Mouse (Mus musculus): ENCODE data around the gene Ldha. TPM values are rescaled to one million over a fixed set of nuclear protein-coding genes. Genes with fewer than 3 reads are reported as not detected.
"Not testable (repeated sequence)": the region's sequence is repeated elsewhere in the genome, so short reads cannot be mapped to it uniquely, and the experiment has no call there.

Gene Ldha
- polyA plus RNA-seq, 1 experiment from 2014 or later = 1,291 TPM

GRCm38 (mm10) chr7:46853365-46853764 is 12.1 kb downstream of the Ldha start:
- Histone ChIP-seq H3K4me1 (replicated peaks) (no peaks in the 10 kb centered on the region), H3K9me3 (replicated peaks) (no peaks in the 10 kb centered on the region), H3K4me3 (replicated peaks) (no peak overlapping the region), H3K4me2 (no peak overlapping the region), H3K36me3 (replicated peaks) (peaks cover 79% of the 10 kb centered on the region), H3K9ac (no peak overlapping the region), H3K27me3 (no peaks in the 10 kb centered on the region), H3K27ac (replicated peaks) (no peak overlapping the region)
- WGBS (ENCODE audit: insufficient replicate concordance) = 68% methylated on average over 9 of the region's 9 CpGs
- ATAC-seq (ENCODE audit: insufficient read depth) = no peak

GRCm38 (mm10) chr7:46855866-46856560 is 14.7 kb downstream of the Ldha start:
- Histone ChIP-seq H3K4me1 (replicated peaks) (no peaks in the 10 kb centered on the region), H3K27me3 (no peaks in the 10 kb centered on the region), H3K4me3 (replicated peaks) (no peak overlapping the region), H3K9ac (no peak overlapping the region), H3K9me3 (replicated peaks) (no peaks in the 10 kb centered on the region), H3K4me2 (no peak overlapping the region), H3K27ac (replicated peaks) (no peak overlapping the region), H3K36me3 (replicated peaks) (peaks cover 53% of the 10 kb centered on the region)
- ATAC-seq (ENCODE audit: insufficient read depth) = no peak
- whole genome bisulfite sequencing (ENCODE audit: insufficient replicate concordance) = 63% methylated on average over 7 of the region's 7 CpGs

- H3K4me2 ChIP-seq = no peak overlapping the region
- no peak for ATAC-seq (ENCODE audit: insufficient read depth)
- no peaks in the 10 kb centered on the region for H3K27me3 ChIP-seq
- WGBS (ENCODE audit: insufficient replicate concordance) = 68% methylated on average over 9 of the region's 9 CpGs
- no peak overlapping the region for H3K27ac ChIP-seq (replicated peaks)
- no peak overlapping the region for H3K4me3 ChIP-seq (replicated peaks)
- no peak overlapping the region for H3K9ac ChIP-seq
- no peaks in the 10 kb centered on the region for H3K9me3 ChIP-seq (replicated peaks)
- peaks cover 38% of the 10 kb centered on the region for H3K36me3 ChIP-seq (replicated peaks)
- no peaks in the 10 kb centered on the region for H3K4me1 ChIP-seq (replicated peaks)
Observed at GRCm38 (mm10) chr7:46857436-46857835, 16.2 kb downstream of the Ldha start.

GRCm38 (mm10) chr7:46859031-46859430 is 17.8 kb downstream of the Ldha start:
- Histone ChIP-seq H3K9me3 (replicated peaks) (no peaks in the 10 kb centered on the region), H3K36me3 (replicated peaks) (peaks cover 22% of the 10 kb centered on the region), H3K9ac (no peak overlapping the region), H3K4me2 (no peak overlapping the region), H3K27ac (replicated peaks) (no peak overlapping the region), H3K4me3 (replicated peaks) (no peak overlapping the region), H3K27me3 (no peaks in the 10 kb centered on the region), H3K4me1 (replicated peaks) (no peaks in the 10 kb centered on the region)
- no peak for ATAC-seq (ENCODE audit: insufficient read depth)
- WGBS (ENCODE audit: insufficient replicate concordance) = 48% methylated on average over 6 of the region's 6 CpGs

- Histone ChIP-seq H3K9me3 (replicated peaks) (no peaks in the 10 kb centered on the region), H3K9ac (no peak within 1 kb of the TSS), H3K4me3 (replicated peaks) (no peak within 1 kb of the TSS), H3K4me2 (no peak within 1 kb of the TSS), H3K4me1 (replicated peaks) (no peaks in the 10 kb centered on the region), H3K36me3 (replicated peaks) (peaks cover 3% of the 10 kb centered on the region), H3K27ac (replicated peaks) (no peak within 1 kb of the TSS), H3K27me3 (no peaks in the 10 kb centered on the region)
- no peak for ATAC-seq (ENCODE audit: insufficient read depth)
- WGBS (ENCODE audit: insufficient replicate concordance) = 47% methylated on average over 10 of the region's 10 CpGs
Observed at GRCm38 (mm10) chr7:46860996-46861395, 19.7 kb downstream of the Ldha start, which contains the start of gene Ldhc. TSS of gene Ldhc (plus strand) at chr7:46861203.

GRCm38 (mm10) chr7:46871988-46872387 is 30.7 kb downstream of the Ldha start:
- ATAC-seq (ENCODE audit: insufficient read depth) = no peak

GRCm38 (mm10) chr7:46876841-46877240 is 35.6 kb downstream of the Ldha start:
- 51% methylated on average over 4 of the region's 4 CpGs for WGBS (ENCODE audit: insufficient replicate concordance)
- no peak overlapping the region for H3K9ac ChIP-seq
- H3K27me3 ChIP-seq = no peaks in the 10 kb centered on the region
- H3K9me3 ChIP-seq (replicated peaks) = no peaks in the 10 kb centered on the region
- H3K27ac ChIP-seq (replicated peaks) = no peak overlapping the region
- ATAC-seq (ENCODE audit: insufficient read depth) = no peak
- peaks cover 8% of the 10 kb centered on the region; the same call in 1 of the 2 replicates for H3K4me1 ChIP-seq (replicated peaks)
- H3K4me2 ChIP-seq = no peak overlapping the region
- H3K4me3 ChIP-seq (replicated peaks) = no peak overlapping the region
- H3K36me3 ChIP-seq (replicated peaks) = no peaks in the 10 kb centered on the region

More at GRCm38 (mm10) chr7:46871988-46872387, 30.7 kb downstream of the Ldha start:
- 25% methylated on average over 4 of the region's 4 CpGs for WGBS (ENCODE audit: insufficient replicate concordance)
- Histone ChIP-seq H3K4me2 (no peak overlapping the region), H3K9ac (no peak overlapping the region), H3K27me3 (no peaks in the 10 kb centered on the region), H3K36me3 (replicated peaks) (no peaks in the 10 kb centered on the region), H3K9me3 (replicated peaks) (no peaks in the 10 kb centered on the region), H3K4me1 (replicated peaks) (peaks cover 1% of the 10 kb centered on the region; the same call in 1 of the 2 replicates), H3K27ac (replicated peaks) (no peak overlapping the region), H3K4me3 (replicated peaks) (no peak overlapping the region)

- Histone ChIP-seq H3K9me3 (replicated peaks) (no peaks in the 10 kb centered on the region), H3K27me3 (no peaks in the 10 kb centered on the region), H3K27ac (replicated peaks) (no peak overlapping the region), H3K4me1 (replicated peaks) (peaks cover 8% of the 10 kb centered on the region; the same call in 1 of the 2 replicates), H3K4me2 (no peak overlapping the region), H3K4me3 (replicated peaks) (no peak overlapping the region), H3K9ac (no peak overlapping the region), H3K36me3 (replicated peaks) (no peaks in the 10 kb centered on the region)
- ATAC-seq (ENCODE audit: insufficient read depth) = no peak
- 24% methylated on average over 6 of the region's 6 CpGs for WGBS (ENCODE audit: insufficient replicate concordance)
Observed at GRCm38 (mm10) chr7:46877255-46877654, 36.0 kb downstream of the Ldha start.

- no peak overlapping the region for H3K27ac ChIP-seq (replicated peaks)
- ATAC-seq (ENCODE audit: insufficient read depth) = no peak
- no peak overlapping the region for H3K4me3 ChIP-seq (replicated peaks)
- H3K4me1 ChIP-seq (replicated peaks) = peaks cover 24% of the 10 kb centered on the region
- no peaks in the 10 kb centered on the region for H3K27me3 ChIP-seq
- H3K9ac ChIP-seq = no peak overlapping the region
- H3K4me2 ChIP-seq = no peak overlapping the region
- H3K9me3 ChIP-seq (replicated peaks) = no peaks in the 10 kb centered on the region
- peaks cover 1% of the 10 kb centered on the region; the same call in 1 of the 2 replicates for H3K36me3 ChIP-seq (replicated peaks)
- 80% methylated on average over 5 of the region's 5 CpGs for WGBS (ENCODE audit: insufficient replicate concordance)
Observed at GRCm38 (mm10) chr7:46879851-46880250, 38.6 kb downstream of the Ldha start.

GRCm38 (mm10) chr7:46880992-46881391 is 39.7 kb downstream of the Ldha start:
- H3K4me3 ChIP-seq (replicated peaks) = no peak overlapping the region
- no peak overlapping the region for H3K27ac ChIP-seq (replicated peaks)
- WGBS (ENCODE audit: insufficient replicate concordance) = 48% methylated on average over 2 of the region's 2 CpGs

GRCm38 (mm10) chr7:46881941-46882340 is 40.7 kb downstream of the Ldha start:
- not testable (repeated sequence) for H3K9me3 ChIP-seq (replicated peaks); H3K4me3 ChIP-seq (replicated peaks); H3K27me3 ChIP-seq; ATAC-seq (ENCODE audit: insufficient read depth); H3K4me2 ChIP-seq; H3K9ac ChIP-seq; H3K27ac ChIP-seq (replicated peaks)
- H3K4me1 ChIP-seq (replicated peaks) = peaks cover 23% of the 10 kb centered on the region
- 70% methylated on average over 8 of the region's 8 CpGs for WGBS (ENCODE audit: insufficient replicate concordance)
- H3K36me3 ChIP-seq (replicated peaks) = peaks cover 15% of the 10 kb centered on the region

More at GRCm38 (mm10) chr7:46880992-46881391, 39.7 kb downstream of the Ldha start:
- H3K27me3 ChIP-seq = no peaks in the 10 kb centered on the region
- peaks cover 24% of the 10 kb centered on the region for H3K4me1 ChIP-seq (replicated peaks)
- H3K36me3 ChIP-seq (replicated peaks) = peaks cover 7% of the 10 kb centered on the region
- no peak overlapping the region for H3K9ac ChIP-seq
- H3K4me2 ChIP-seq = no peak overlapping the region
- no peak for ATAC-seq (ENCODE audit: insufficient read depth)
- no peaks in the 10 kb centered on the region for H3K9me3 ChIP-seq (replicated peaks)

Data from liver, embryonic 15.5 days (tissue).